Mouse (Mus musculus) hindbrain, embryonic 11.5 days (tissue): ENCODE measurements around the gene Galnt9. TPM values are rescaled to one million over a fixed set of nuclear protein-coding genes. Genes with fewer than 3 reads are reported as not detected.

Experiments used
- ATAC-seq: fragments of 200-750 bp; cut with Nextera tagmentation; 2 replicates; pipeline ENCODE4 v1.8.0; 2017; ENCODE audit warnings: mild to moderate bottlenecking, moderate TSS enrichment, moderate library complexity; ENCODE audit not compliant: low FRiP score
- DNase-seq: peaks from one replicate; pipeline ENCODE4 v3.0.0-alpha.2; 2015; ENCODE audit warnings: low spot score
- H3K27ac ChIP-seq: fragments of 300-500 bp; sonication (generic); 2 replicates; pipeline ENCODE4 v1.5.1; 2014; ENCODE audit warnings: mild to moderate bottlenecking, low read depth, low read length
- H3K27me3 ChIP-seq: fragments of 300-500 bp; sonication (generic); 2 replicates; pipeline ENCODE4 v1.6.1; 2014; ENCODE audit warnings: mild to moderate bottlenecking, low read length, moderate library complexity, mixed read lengths; ENCODE audit not compliant: control insufficient read depth, insufficient read depth
- H3K36me3 ChIP-seq: fragments of 300-500 bp; sonication (generic); 2 replicates; pipeline ENCODE4 v1.6.1; 2014; ENCODE audit warnings: mild to moderate bottlenecking, low read length, moderate library complexity, mixed read lengths; ENCODE audit not compliant: control insufficient read depth, insufficient read depth
- H3K4me1 ChIP-seq: fragments of 300-500 bp; sonication (generic); replicated peaks from 2 replicates; pipeline ENCODE4 v1.6.1; 2014; ENCODE audit warnings: low read length, mixed read lengths; ENCODE audit not compliant: control insufficient read depth, insufficient read depth
- H3K4me2 ChIP-seq: fragments of 300-500 bp; sonication (generic); replicated peaks from 2 replicates; pipeline ENCODE4 v1.6.1; 2014; ENCODE audit warnings: mild to moderate bottlenecking, low read depth, low read length
- H3K4me3 ChIP-seq: fragments of 300-500 bp; sonication (generic); 2 replicates; pipeline ENCODE4 v1.5.1; 2014; ENCODE audit warnings: low read depth, low read length
- H3K9ac ChIP-seq: fragments of 300-500 bp; sonication (generic); 2 replicates; pipeline ENCODE4 v1.6.1; 2014; ENCODE audit warnings: low read depth, low read length
- H3K9me3 ChIP-seq: fragments of 300-500 bp; sonication (generic); 2 replicates; pipeline ENCODE4 v1.6.1; 2016; ENCODE audit warnings: low read length; ENCODE audit not compliant: control insufficient read depth
- WGBS: fragments of 180-500 bp; shearing (Covaris S2); extraction: QIAGEN DNeasy Blood & Tissue Kit; methylation state at CpG from one replicate; pipeline ENCODE4 v1.1.7; 2014; 5-methylcytosine and 5-hydroxymethylcytosine counted together
- polyA plus RNA-seq: library from polyadenylated mRNA; unstranded; fragments of >200 nt; fragmentation: Nextera tagmentation; extraction: Ambion mirVana; gene quantifications from 2 replicates; pipeline ENCODE4 v1.2.1, GENCODE M21; 2014

Gene Galnt9
- polyA plus RNA-seq, 1 experiment from 2014 or later: 4.3 TPM

- 43% methylated on average over 8 of the region's 8 CpGs for WGBS
- Histone ChIP-seq H3K27ac (0 out of 2 replicates have a peak overlapping the region, but pooled peaks have one; percentile 17), H3K4me3 (no peak overlapping the region), H3K4me2 (no peak overlapping the region), H3K9me3 (no peaks in the 10 kb centered on the region), H3K36me3 (no peaks in the 10 kb centered on the region), H3K27me3 (no peaks in the 10 kb centered on the region), H3K9ac (no peak overlapping the region), H3K4me1 (no peaks in the 10 kb centered on the region)
- DNase-seq (peak; percentile 15), ATAC-seq (no peak)
Measured at GRCm38 (mm10) chr5:110506295-110506616, 37.9 kb upstream of the Galnt9 start.

- 65% methylated on average over 3 of the region's 3 CpGs for WGBS
- Histone ChIP-seq H3K4me2 (no peak overlapping the region), H3K4me3 (no peak overlapping the region), H3K4me1 (no peaks in the 10 kb centered on the region), H3K9ac (no peak overlapping the region), H3K9me3 (no peaks in the 10 kb centered on the region), H3K27ac (0 out of 2 replicates have a peak overlapping the region, but pooled peaks have one; percentile 17), H3K36me3 (no peaks in the 10 kb centered on the region), H3K27me3 (no peaks in the 10 kb centered on the region)
- DNase-seq: no peak
- ATAC-seq: no peak
Measured at GRCm38 (mm10) chr5:110506856-110507255, 37.3 kb upstream of the Galnt9 start.

GRCm38 (mm10) chr5:110507943-110508342 lies 36.2 kb upstream of the Galnt9 start:
- 76% methylated on average over 3 of the region's 3 CpGs for WGBS
- H3K27ac ChIP-seq: no peak overlapping the region
- no peak overlapping the region for H3K4me2 ChIP-seq
- H3K9me3 ChIP-seq: no peaks in the 10 kb centered on the region
- no peaks in the 10 kb centered on the region for H3K27me3 ChIP-seq
- ATAC-seq (no peak), DNase-seq (no peak)
- H3K36me3 ChIP-seq: no peaks in the 10 kb centered on the region
- no peaks in the 10 kb centered on the region for H3K4me1 ChIP-seq
- H3K9ac ChIP-seq: no peak overlapping the region
- H3K4me3 ChIP-seq: no peak overlapping the region

- no peaks in the 10 kb centered on the region for H3K27me3 ChIP-seq
Measured at GRCm38 (mm10) chr5:110510357-110510756, 33.8 kb upstream of the Galnt9 start.

GRCm38 (mm10) chr5:110513791-110514190 lies 30.4 kb upstream of the Galnt9 start:
- DNase-seq (no peak), ATAC-seq (no peak)
- H3K4me3 ChIP-seq: no peak overlapping the region
- H3K4me1 ChIP-seq: no peaks in the 10 kb centered on the region
- no peak overlapping the region for H3K9ac ChIP-seq
- 87% methylated on average over 4 of the region's 4 CpGs for WGBS
- H3K27ac ChIP-seq: no peak overlapping the region
- no peak overlapping the region for H3K4me2 ChIP-seq
- no peaks in the 10 kb centered on the region for H3K9me3 ChIP-seq
- no peaks in the 10 kb centered on the region for H3K27me3 ChIP-seq
- no peaks in the 10 kb centered on the region for H3K36me3 ChIP-seq

More at GRCm38 (mm10) chr5:110510357-110510756, 33.8 kb upstream of the Galnt9 start:
- WGBS: 85% methylated on average over 6 of the region's 6 CpGs
- Histone ChIP-seq H3K9me3 (no peaks in the 10 kb centered on the region), H3K27ac (no peak overlapping the region), H3K9ac (no peak overlapping the region), H3K4me3 (no peak overlapping the region), H3K36me3 (no peaks in the 10 kb centered on the region), H3K4me1 (no peaks in the 10 kb centered on the region), H3K4me2 (no peak overlapping the region)
- DNase-seq (no peak), ATAC-seq (no peak)

GRCm38 (mm10) chr5:110514694-110515093 lies 29.5 kb upstream of the Galnt9 start:
- H3K4me2 ChIP-seq: no peak overlapping the region
- H3K9ac ChIP-seq: no peak overlapping the region
- H3K27me3 ChIP-seq: no peaks in the 10 kb centered on the region
- ATAC-seq (no peak), DNase-seq (no peak)
- H3K9me3 ChIP-seq: no peaks in the 10 kb centered on the region
- no peaks in the 10 kb centered on the region for H3K36me3 ChIP-seq
- no peak overlapping the region for H3K4me3 ChIP-seq
- 81% methylated on average over 3 of the region's 3 CpGs for WGBS
- H3K27ac ChIP-seq: no peak overlapping the region
- no peaks in the 10 kb centered on the region for H3K4me1 ChIP-seq

- Histone ChIP-seq H3K4me3 (no peak overlapping the region), H3K9me3 (no peaks in the 10 kb centered on the region), H3K27me3 (no peaks in the 10 kb centered on the region), H3K4me1 (no peaks in the 10 kb centered on the region), H3K27ac (no peak overlapping the region), H3K36me3 (no peaks in the 10 kb centered on the region), H3K4me2 (no peak overlapping the region), H3K9ac (no peak overlapping the region)
- ATAC-seq (no peak), DNase-seq (no peak)
- 74% methylated on average over 4 of the region's 4 CpGs for whole genome bisulfite sequencing
Measured at GRCm38 (mm10) chr5:110516390-110516789, 27.8 kb upstream of the Galnt9 start.

- DNase-seq: peak; percentile 45
Measured at GRCm38 (mm10) chr5:110518086-110518783, 25.9 kb upstream of the Galnt9 start.

GRCm38 (mm10) chr5:110520974-110521373 lies 23.2 kb upstream of the Galnt9 start:
- WGBS: 91% methylated on average over 4 of the region's 4 CpGs
- ATAC-seq: no peak

More at GRCm38 (mm10) chr5:110518086-110518783, 25.9 kb upstream of the Galnt9 start:
- Histone ChIP-seq H3K27me3 (no peaks in the 10 kb centered on the region), H3K4me3 (no peak overlapping the region), H3K9me3 (no peaks in the 10 kb centered on the region), H3K36me3 (no peaks in the 10 kb centered on the region), H3K9ac (peak overlapping the region; percentile 8; the same call in 1 of the 2 replicates), H3K27ac (peak overlapping the region; percentile 17; the same call in 1 of the 2 replicates), H3K4me2 (no peak overlapping the region; the same call in 1 of the 2 replicates), H3K4me1 (no peaks in the 10 kb centered on the region)
- ATAC-seq: peak; percentile 57
- 29% methylated on average over 14 of the region's 14 CpGs for WGBS

More at GRCm38 (mm10) chr5:110520974-110521373, 23.2 kb upstream of the Galnt9 start:
- no peaks in the 10 kb centered on the region for H3K4me1 ChIP-seq
- H3K4me2 ChIP-seq: no peak overlapping the region
- no peaks in the 10 kb centered on the region for H3K27me3 ChIP-seq
- H3K27ac ChIP-seq: no peak overlapping the region
- no peaks in the 10 kb centered on the region for H3K36me3 ChIP-seq
- H3K4me3 ChIP-seq: no peak overlapping the region
- no peak overlapping the region for H3K9ac ChIP-seq
- H3K9me3 ChIP-seq: no peaks in the 10 kb centered on the region
- DNase-seq: no peak
